Mouse (Mus musculus) layer of hippocampus, postnatal 10 days (tissue): ENCODE data around the gene Ano7. TPM values are rescaled to one million over a fixed set of nuclear protein-coding genes. Genes with fewer than 3 reads are reported as not detected.
"Not testable (repeated sequence)": the region's sequence is repeated elsewhere in the genome, so short reads cannot be mapped to it uniquely, and the experiment has no call there.

Source experiments
- DNase-seq, 2 experiments: peaks; one replicate each; pipeline ENCODE4 v3.0.0; 2021; ENCODE audit warnings: low spot score in 2 of 2
- microRNA-seq, 2 experiments: library from miRNA; unstranded; fragments of <30 nt; microRNA quantifications; one replicate each; pipeline ENCODE4 v1.2.0; 2021
- total RNA-seq, 2 experiments: library from RNA; stranded (reverse); gene quantifications; 2 replicates each; pipeline ENCODE4 v1.2.3; 2021

The Ano7 gene
- total RNA-seq, 2 experiments from 2014 or later: 0.18 TPM

GRCm38 (mm10) chr1:93445111-93445821 is 71.5 kb downstream of the Ano7 start:
- peak; percentile 54 to 69 for DNase-seq

- DNase-seq: no peak
These were observed 72.1 kb downstream of the Ano7 start for GRCm38 (mm10) chr1:93445822-93446162.

DNA sequence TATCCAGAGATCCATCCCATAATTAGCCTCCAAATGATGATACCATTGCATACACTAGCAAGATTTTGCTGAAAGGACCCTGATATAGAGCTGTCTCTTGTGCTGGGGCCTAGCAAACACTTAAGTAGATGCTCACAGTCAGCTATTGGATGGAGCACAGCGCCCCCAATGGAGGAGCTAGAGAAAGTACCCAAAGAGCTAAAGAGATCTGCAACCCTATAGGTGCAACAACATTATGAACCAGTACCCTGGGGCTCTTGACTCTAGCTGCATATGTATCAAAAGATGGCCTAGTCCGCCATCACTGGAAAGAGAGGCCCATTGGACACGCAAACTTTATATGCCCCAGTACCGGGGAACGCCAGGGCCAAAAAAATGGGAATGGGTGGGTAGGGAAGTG is 76.4 kb downstream of the Ano7 start:
- DNase-seq: not testable (repeated sequence)

GRCm38 (mm10) chr1:93453721-93454255 is 80.1 kb downstream of the Ano7 start:
- DNase-seq: no peak

Small RNA genes lying within 50 kb of the gene (microRNA-seq; reads per million reads assigned to microRNA genes)
- gene Mir6345 (0 reads per million in 2 experiments), gene Mir6902 (0 to 0.22 reads per million in 2 experiments)

Other genes starting within 250 kb of the Ano7 start
- gene Agxt, start 238.7 kb upstream of the Ano7 start, total RNA-seq: not detected
- gene 2310007B03Rik, start 213.0 kb upstream of the Ano7 start, total RNA-seq: not detected
- gene Crocc2, start 205.2 kb upstream of the Ano7 start, total RNA-seq: under 1 TPM; 0.80 to 0.98 TPM
- 10 to 100 TPM in 1 of 2 experiments, 1 to 10 TPM in 1; 9.3 to 10.2 TPM for gene Sned1, start 138.1 kb upstream of the Ano7 start, total RNA-seq
- gene Mterf4, start 68.0 kb upstream of the Ano7 start, total RNA-seq: 10 to 100 TPM; 18.9 to 20.4 TPM
- 10 to 100 TPM; 62.1 to 73.1 TPM for gene Ppp1r7, start 31.1 kb upstream of the Ano7 start, total RNA-seq
- gene Pask, start 30.4 kb upstream of the Ano7 start, total RNA-seq: 1 to 10 TPM; 7.6 to 7.7 TPM
- gene Hdlbp, start 104.9 kb downstream of the Ano7 start, total RNA-seq: 100 to 1,000 TPM; 127 to 142 TPM
- gene Farp2, start 138.1 kb downstream of the Ano7 start, total RNA-seq: 10 to 100 TPM; 11.0 to 12.0 TPM